Mouse (Mus musculus): Measurements from ENCODE around the gene Mecom. TPM values are rescaled to one million over a fixed set of nuclear protein-coding genes. Genes with fewer than 3 reads are reported as not detected.
A peak's percentile ranks its signal among the peaks of the same experiment; 100 is the strongest.

The Mecom gene
- polyA plus RNA-seq, 1 experiment: 0.02 TPM

DNA sequence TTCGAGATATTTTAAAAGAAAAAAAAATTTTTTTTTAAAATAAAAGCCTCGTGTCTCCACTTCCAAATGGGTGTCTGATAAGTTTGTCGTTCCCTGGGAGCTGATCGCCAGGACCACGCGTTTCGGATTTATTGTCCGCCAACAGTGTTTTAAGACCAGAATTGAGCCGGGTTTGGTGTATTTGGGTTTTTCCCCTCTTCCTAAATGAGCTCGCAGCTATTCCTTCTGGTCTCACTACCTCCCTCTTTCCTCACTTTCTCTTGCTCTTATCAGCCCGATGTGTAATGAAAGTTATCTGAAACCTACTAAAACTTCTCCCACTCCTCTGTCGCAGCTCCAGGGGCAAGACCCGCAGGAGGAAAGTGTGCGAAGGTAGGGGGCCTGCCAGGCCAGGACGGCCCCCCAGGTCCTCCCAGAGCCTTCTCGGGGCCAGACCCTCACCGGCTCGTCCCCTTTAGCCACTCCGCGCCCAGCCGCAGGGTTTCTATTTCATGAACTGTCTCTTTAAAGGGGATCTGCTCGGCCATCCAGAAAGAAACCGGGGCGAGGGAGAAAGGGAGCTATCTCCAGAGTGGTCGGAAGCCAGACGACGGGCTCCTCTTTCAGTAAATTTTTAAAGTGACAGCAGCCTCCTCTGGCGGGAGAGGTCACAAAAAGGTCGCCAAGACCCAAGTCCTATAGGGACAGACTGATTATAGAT lies 535.0 kb downstream of the Mecom start:
- no peaks in the 10 kb centered on the region for H3K9me3 ChIP-seq (ENCODE audit: control insufficient read depth, low read length)
- TF ChIP-seq TAL1 (IDR thresholded peaks at IDR 0.05; ENCODE audit: low read length) (no peak), GATA1 (IDR thresholded peaks at IDR 0.05; ENCODE audit: low read length) (no peak)
- no peaks in the 10 kb centered on the region for H3K36me3 ChIP-seq (ENCODE audit: control insufficient read depth)
- H3K27me3 ChIP-seq (ENCODE audit: control insufficient read depth): peaks cover 31% of the 10 kb centered on the region
- peak overlapping the region; percentile 37 for H3K4me3 ChIP-seq (replicated peaks)
- H3K4me1 ChIP-seq (ENCODE audit: control insufficient read depth): no peaks in the 10 kb centered on the region

DNA sequence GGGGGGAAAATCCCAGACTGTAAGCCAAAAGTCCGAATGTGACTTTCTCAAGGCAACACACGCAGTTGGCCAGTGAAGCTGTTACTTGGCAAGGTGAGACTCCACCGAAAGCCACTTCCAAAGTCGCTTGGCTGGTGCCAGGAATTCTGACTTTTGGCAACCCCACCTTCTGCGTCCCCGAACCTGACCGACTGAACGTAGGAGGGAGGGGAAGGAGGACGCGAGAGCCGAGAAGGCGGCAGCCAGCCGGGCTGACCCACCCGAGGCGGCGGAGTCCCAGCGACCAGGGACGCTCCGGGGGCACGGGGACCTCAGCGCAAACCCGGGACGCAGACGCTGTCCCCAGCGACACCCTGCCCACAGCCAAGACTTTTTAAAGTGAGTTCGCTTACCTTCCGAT lies 535.7 kb downstream of the Mecom start:
- peak overlapping the region; percentile 33 for H3K4me3 ChIP-seq (replicated peaks)

DNA sequence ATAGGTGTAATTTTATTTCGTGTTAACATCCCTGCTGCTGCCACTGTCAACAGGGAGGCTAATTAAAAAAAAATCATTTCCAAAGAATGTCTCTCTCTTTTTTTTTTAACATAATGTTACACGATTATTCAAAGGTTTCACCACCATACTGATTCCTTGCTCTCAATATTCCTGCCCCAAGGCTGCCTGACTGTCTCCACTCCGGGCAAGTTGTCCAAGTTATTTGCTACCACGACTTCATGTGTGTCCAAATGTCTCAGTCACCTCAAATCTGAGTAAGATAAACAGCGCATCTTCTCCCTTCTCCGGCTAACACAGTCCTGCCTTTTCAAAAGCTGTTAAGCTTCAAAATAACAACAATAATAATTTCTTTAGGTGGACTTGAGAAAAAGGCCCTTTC lies 536.1 kb downstream of the Mecom start:
- Histone ChIP-seq H3K4me3 (replicated peaks) (no peak overlapping the region), H3K36me3 (ENCODE audit: control insufficient read depth) (no peaks in the 10 kb centered on the region), H3K4me1 (ENCODE audit: control insufficient read depth) (no peaks in the 10 kb centered on the region), H3K27me3 (ENCODE audit: control insufficient read depth) (peaks cover 31% of the 10 kb centered on the region), H3K9me3 (ENCODE audit: control insufficient read depth, low read length) (no peaks in the 10 kb centered on the region)
- TF ChIP-seq GATA1 (IDR thresholded peaks at IDR 0.05; ENCODE audit: low read length): no peak
- TF ChIP-seq TAL1 (IDR thresholded peaks at IDR 0.05; ENCODE audit: low read length): no peak

More for the DNA sequence above, 535.7 kb downstream of the Mecom start:
- Histone ChIP-seq H3K27me3 (ENCODE audit: control insufficient read depth) (peaks cover 31% of the 10 kb centered on the region), H3K36me3 (ENCODE audit: control insufficient read depth) (no peaks in the 10 kb centered on the region), H3K4me1 (ENCODE audit: control insufficient read depth) (no peaks in the 10 kb centered on the region), H3K9me3 (ENCODE audit: control insufficient read depth, low read length) (no peaks in the 10 kb centered on the region)
- TF ChIP-seq TAL1 (IDR thresholded peaks at IDR 0.05; ENCODE audit: low read length) (no peak), GATA1 (IDR thresholded peaks at IDR 0.05; ENCODE audit: low read length) (no peak)

DNA sequence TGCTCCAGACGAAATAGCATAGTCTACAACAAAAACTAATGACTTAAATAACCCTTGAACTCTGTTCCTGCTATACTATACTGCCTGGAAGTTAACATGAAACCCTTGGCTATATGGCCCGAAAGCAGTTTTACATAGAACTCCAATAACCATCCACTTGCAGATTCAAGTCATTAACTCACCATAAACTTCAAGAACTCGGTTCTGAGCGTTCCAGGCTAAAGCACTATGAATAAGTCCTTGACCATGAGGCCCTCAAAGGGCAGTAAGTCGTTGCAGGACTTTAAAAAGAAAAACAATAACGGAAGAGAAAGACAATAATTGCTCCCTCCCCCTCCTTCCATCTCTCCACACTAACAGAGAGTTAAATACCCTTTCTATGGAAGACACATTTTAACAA lies 536.9 kb downstream of the Mecom start:
- no peaks in the 10 kb centered on the region for H3K4me1 ChIP-seq (ENCODE audit: control insufficient read depth)
- no peaks in the 10 kb centered on the region for H3K9me3 ChIP-seq (ENCODE audit: control insufficient read depth, low read length)
- no peak overlapping the region for H3K4me3 ChIP-seq (replicated peaks)
- peaks cover 31% of the 10 kb centered on the region for H3K27me3 ChIP-seq (ENCODE audit: control insufficient read depth)
- TF ChIP-seq GATA1 (IDR thresholded peaks at IDR 0.05; ENCODE audit: low read length) (no peak), TAL1 (IDR thresholded peaks at IDR 0.05; ENCODE audit: low read length) (no peak)
- H3K36me3 ChIP-seq (ENCODE audit: control insufficient read depth): no peaks in the 10 kb centered on the region

DNA sequence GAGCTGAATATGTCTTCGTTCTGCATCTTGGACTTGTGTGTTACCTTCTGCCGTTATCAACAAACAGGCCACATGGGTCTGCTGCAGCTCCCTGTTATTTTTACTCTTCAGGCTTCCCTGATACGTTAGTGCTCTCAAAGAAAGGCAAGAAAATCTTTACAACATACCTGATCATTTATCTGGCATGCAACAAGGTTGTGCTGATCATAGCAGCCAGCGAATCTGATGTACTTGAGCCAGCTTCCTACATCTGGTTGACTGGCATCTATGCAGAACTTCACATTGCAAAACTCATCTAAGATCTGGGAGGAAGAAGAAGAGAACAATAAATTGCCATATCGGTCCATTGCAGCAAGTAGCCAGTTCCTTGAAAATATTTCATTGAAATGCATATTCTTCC lies 538.2 kb downstream of the Mecom start:
- peaks cover 31% of the 10 kb centered on the region for H3K27me3 ChIP-seq (ENCODE audit: control insufficient read depth)
- TF ChIP-seq TAL1 (IDR thresholded peaks at IDR 0.05; ENCODE audit: low read length) (no peak), GATA1 (IDR thresholded peaks at IDR 0.05; ENCODE audit: low read length) (no peak)
- H3K4me1 ChIP-seq (ENCODE audit: control insufficient read depth): no peaks in the 10 kb centered on the region
- H3K9me3 ChIP-seq (ENCODE audit: control insufficient read depth, low read length): no peaks in the 10 kb centered on the region
- H3K36me3 ChIP-seq (ENCODE audit: control insufficient read depth): no peaks in the 10 kb centered on the region
- H3K4me3 ChIP-seq (replicated peaks): no peak overlapping the region

DNA sequence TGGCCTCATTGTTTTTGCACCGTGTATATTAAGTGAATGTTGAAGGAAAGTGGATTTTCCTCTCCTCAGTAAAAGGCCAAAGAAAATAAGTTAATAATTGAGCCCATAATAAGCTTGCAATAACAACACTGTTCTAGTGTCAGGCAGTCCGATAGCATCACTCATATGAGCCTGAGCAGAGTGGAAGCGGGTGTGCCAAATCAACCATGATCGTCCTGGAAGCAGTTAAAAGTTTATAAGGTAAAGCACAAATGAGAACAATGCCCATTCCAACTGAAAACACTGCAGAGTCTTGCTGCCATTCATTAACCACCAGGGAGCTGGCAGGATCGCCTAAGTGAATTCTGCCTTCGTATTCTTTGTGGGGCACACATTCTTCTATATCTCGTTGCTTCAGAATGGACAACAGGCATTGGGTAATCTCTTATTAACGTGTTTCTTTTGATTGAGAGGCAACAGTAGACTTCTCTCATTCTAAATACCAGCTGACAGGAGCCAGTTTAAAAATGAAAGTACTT lies 542.9 kb downstream of the Mecom start:
- H3K27me3 ChIP-seq (ENCODE audit: control insufficient read depth): no peaks in the 10 kb centered on the region

DNA sequence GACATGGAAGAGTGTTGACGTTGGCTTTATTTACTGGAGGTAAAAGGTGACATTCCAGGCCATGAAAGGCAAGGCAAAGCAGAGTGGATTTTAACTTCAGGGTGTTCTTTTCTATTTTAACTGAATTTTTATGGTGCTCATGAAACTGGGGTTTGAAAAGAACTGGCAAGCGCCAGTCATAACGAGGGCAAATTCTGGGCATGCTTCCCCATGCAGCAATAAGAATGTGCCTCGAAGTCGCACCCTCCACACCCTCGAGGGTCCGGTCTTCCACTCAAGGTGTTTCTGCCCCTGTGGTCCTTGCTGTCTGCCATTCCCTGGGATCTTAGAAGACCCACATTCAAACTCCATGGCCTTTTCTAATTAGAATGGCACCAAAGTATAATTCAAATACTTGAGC lies 547.5 kb downstream of the Mecom start:
- TF ChIP-seq GATA1 (IDR thresholded peaks at IDR 0.05; ENCODE audit: low read length) (no peak), TAL1 (IDR thresholded peaks at IDR 0.05; ENCODE audit: low read length) (no peak)

More for the DNA sequence above, 542.9 kb downstream of the Mecom start:
- Histone ChIP-seq H3K9me3 (ENCODE audit: control insufficient read depth, low read length) (no peaks in the 10 kb centered on the region), H3K4me3 (replicated peaks) (no peak overlapping the region), H3K4me1 (ENCODE audit: control insufficient read depth) (no peaks in the 10 kb centered on the region), H3K36me3 (ENCODE audit: control insufficient read depth) (no peaks in the 10 kb centered on the region)
- no peak for TF ChIP-seq GATA1 (IDR thresholded peaks at IDR 0.05; ENCODE audit: low read length)
- TF ChIP-seq TAL1 (IDR thresholded peaks at IDR 0.05; ENCODE audit: low read length): no peak

DNA sequence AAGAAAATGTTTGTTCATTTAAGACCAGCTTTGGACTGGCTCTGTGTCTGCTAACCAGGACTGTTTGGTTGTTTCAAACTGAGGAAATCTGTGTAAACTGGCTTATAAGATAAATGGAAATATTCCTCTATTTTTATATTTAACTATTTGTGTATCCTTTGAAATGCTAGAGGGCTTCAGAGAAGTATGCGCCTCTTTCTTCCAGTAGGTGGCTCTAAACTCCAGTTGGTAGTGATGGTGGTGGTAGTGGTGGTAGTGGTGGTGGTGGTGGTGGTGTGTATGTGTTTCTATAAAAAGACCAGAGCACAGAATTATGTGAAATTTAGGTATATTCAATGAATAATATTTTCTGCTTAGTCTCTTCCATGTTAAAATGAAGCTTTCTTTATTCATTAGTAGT lies 548.8 kb downstream of the Mecom start:
- Histone ChIP-seq H3K36me3 (ENCODE audit: control insufficient read depth) (no peaks in the 10 kb centered on the region), H3K4me3 (replicated peaks) (no peak overlapping the region), H3K4me1 (ENCODE audit: control insufficient read depth) (no peaks in the 10 kb centered on the region), H3K9me3 (ENCODE audit: control insufficient read depth, low read length) (no peaks in the 10 kb centered on the region), H3K27me3 (ENCODE audit: control insufficient read depth) (no peaks in the 10 kb centered on the region)
- TF ChIP-seq GATA1 (IDR thresholded peaks at IDR 0.05; ENCODE audit: low read length) (no peak), TAL1 (IDR thresholded peaks at IDR 0.05; ENCODE audit: low read length) (no peak)

More for the DNA sequence above, 547.5 kb downstream of the Mecom start:
- Histone ChIP-seq H3K4me3 (replicated peaks) (no peak overlapping the region), H3K36me3 (ENCODE audit: control insufficient read depth) (no peaks in the 10 kb centered on the region), H3K4me1 (ENCODE audit: control insufficient read depth) (no peaks in the 10 kb centered on the region), H3K9me3 (ENCODE audit: control insufficient read depth, low read length) (no peaks in the 10 kb centered on the region), H3K27me3 (ENCODE audit: control insufficient read depth) (no peaks in the 10 kb centered on the region)

DNA sequence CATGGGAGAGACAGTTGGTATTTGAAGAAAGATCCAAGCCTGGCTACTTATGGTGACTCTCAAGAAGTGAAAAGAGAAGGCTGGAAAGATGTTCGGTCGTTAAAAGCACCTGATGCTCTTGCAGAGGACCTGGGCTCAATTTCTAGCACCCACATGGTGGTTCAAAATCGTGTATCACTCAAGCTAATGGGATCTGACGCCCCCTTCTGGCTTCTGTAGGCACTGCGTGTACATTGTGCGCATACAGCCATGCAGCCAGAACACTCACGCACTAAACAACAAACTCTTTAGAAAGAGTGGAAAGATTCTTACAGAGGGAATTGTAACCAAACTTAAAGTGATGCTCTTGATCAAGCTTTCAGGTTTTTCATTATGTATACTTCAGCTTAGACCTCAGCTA lies 550.7 kb downstream of the Mecom start:
- H3K9me3 ChIP-seq (ENCODE audit: control insufficient read depth, low read length): no peaks in the 10 kb centered on the region
- H3K36me3 ChIP-seq (ENCODE audit: control insufficient read depth): no peaks in the 10 kb centered on the region
- TF ChIP-seq GATA1 (IDR thresholded peaks at IDR 0.05; ENCODE audit: low read length) (no peak), TAL1 (IDR thresholded peaks at IDR 0.05; ENCODE audit: low read length) (no peak)
- no peaks in the 10 kb centered on the region for H3K4me1 ChIP-seq (ENCODE audit: control insufficient read depth)
- no peaks in the 10 kb centered on the region for H3K27me3 ChIP-seq (ENCODE audit: control insufficient read depth)
- no peak overlapping the region for H3K4me3 ChIP-seq (replicated peaks)
